Mouse (Mus musculus): Measurements from ENCODE around the gene Amigo2. TPM values are rescaled to one million over a fixed set of nuclear protein-coding genes. Genes with fewer than 3 reads are reported as not detected.

Amigo2 gene
- total RNA-seq (2012; rRNA removed) = not detected in 2 replicates
- polyA plus RNA-seq (2012; ENCODE audit: insufficient read depth in 1 of 2, insufficient read length in 2 of 2, low read depth in 1 of 2, low replicate concordance in 2 of 2, missing spikeins in 1 of 2) = not detected

- DNase-seq (ENCODE audit: low read depth, low spot score) = no peak
- no peak within 1 kb of the TSS for H3K4me3 ChIP-seq (ENCODE audit: control insufficient read depth in 1 of 2, insufficient read depth in 1 of 2, low read depth in 2 of 2, low read length in 2 of 2)
Measured at GRCm38 (mm10) chr15:97246911-97247790, at the start of gene Amigo2, which contains the start of gene Pced1b. Amigo2 (minus strand) TSS chr15:97247287. Pced1b (plus strand) TSS chr15:97247107.

GRCm38 (mm10) chr15:97291291-97292050 is 44.4 kb upstream of the Amigo2 start:
- TF ChIP-seq POLR2AphosphoS2 (IDR thresholded peaks at IDR 0.05; ENCODE audit: low read length) (no peak), USF2 (IDR thresholded peaks at IDR 0.05; ENCODE audit: borderline replicate concordance in 1 of 2, insufficient read depth in 1 of 2, low read depth in 1 of 2, low read length in 2 of 2) (no peak), GATA1 (IDR thresholded peaks at IDR 0.05; ENCODE audit: low read depth, low read length) (no peak), MYB (IDR thresholded peaks at IDR 0.05; ENCODE audit: low read depth, low read length) (no peak), ZKSCAN1 (IDR thresholded peaks at IDR 0.05; ENCODE audit: low read depth, low read length) (no peak), RAD21 (IDR thresholded peaks at IDR 0.05; ENCODE audit: low read depth, low read length) (no peak), MXI1 (IDR thresholded peaks at IDR 0.05; ENCODE audit: low read depth, low read length) (no peak), E2F4 (IDR thresholded peaks at IDR 0.05; ENCODE audit: borderline replicate concordance, low read depth, low read length) (no peak), NRF1 (IDR thresholded peaks at IDR 0.05; ENCODE audit: insufficient read depth, low read depth, low read length, poor library complexity, severe bottlenecking) (no peak), ZMIZ1 (IDR thresholded peaks at IDR 0.05; ENCODE audit: low read depth, low read length) (no peak), RCOR1 (IDR thresholded peaks at IDR 0.05; ENCODE audit: low read depth, low read length) (no peak), MYC (IDR thresholded peaks at IDR 0.05; ENCODE audit: low read depth, low read length) (no peak), ZC3H11A (IDR thresholded peaks at IDR 0.05; ENCODE audit: low read depth, low read length) (no peak), TBP (IDR thresholded peaks at IDR 0.05; ENCODE audit: low read depth, low read length) (no peak), CTCF (IDR thresholded peaks at IDR 0.05 in 2 of 3, conservative IDR thresholded peaks at IDR 0.05 in 1 of 3; ENCODE audit: control insufficient read depth in 1 of 3, insufficient read depth in 1 of 3, low read depth in 2 of 3, low read length in 3 of 3, poor library complexity in 1 of 3, severe bottlenecking in 1 of 3) (no peak), KAT2A (conservative IDR thresholded peaks at IDR 0.05; ENCODE audit: low read depth, low read length) (no peak), NELFE (IDR thresholded peaks at IDR 0.05; ENCODE audit: low read depth, low read length) (no peak), CHD2 (IDR thresholded peaks at IDR 0.05; ENCODE audit: low read length) (no peak), TAL1 (IDR thresholded peaks at IDR 0.05; ENCODE audit: low read length) (no peak), SIN3A (IDR thresholded peaks at IDR 0.05; ENCODE audit: low read length) (no peak)
- H3K27ac ChIP-seq (ENCODE audit: control insufficient read depth, low read depth, low read length) = no peak overlapping the region
- DNase-seq (ENCODE audit: low read depth, low spot score) = no peak

More at GRCm38 (mm10) chr15:97246911-97247790, at the start of gene Amigo2, which contains the start of gene Pced1b:
- Histone ChIP-seq H3K4me1 (ENCODE audit: control insufficient read depth in 1 of 2, insufficient read depth in 2 of 2, low read length in 2 of 2) (no peaks in the 10 kb centered on the region), H3K27me3 (ENCODE audit: control insufficient read depth in 1 of 2, insufficient read depth in 2 of 2, low read length in 2 of 2) (peaks cover 0 to 5% of the 10 kb centered on the region in 2 experiments; a peak in 1 of 4 replicates), H3K36me3 (ENCODE audit: control insufficient read depth in 1 of 2, insufficient read depth in 2 of 2, low read length in 2 of 2) (no peaks in the 10 kb centered on the region), H3K9ac (ENCODE audit: control insufficient read depth, low read depth, low read length, poor library complexity, severe bottlenecking) (no peak within 1 kb of the TSS), H3K79me2 (ENCODE audit: control insufficient read depth, insufficient read depth, low read length, poor library complexity) (no peaks in the 10 kb centered on the region), H3K9me3 (replicated peaks; ENCODE audit: insufficient read depth, low read length) (no peaks in the 10 kb centered on the region), H3K27ac (ENCODE audit: control insufficient read depth, low read depth, low read length) (no peak within 1 kb of the TSS)
- TF ChIP-seq GABPA (IDR thresholded peaks at IDR 0.05; ENCODE audit: low read depth, low read length) (no peak), TCF12 (IDR thresholded peaks at IDR 0.05; ENCODE audit: low read depth, low read length) (no peak), NELFE (IDR thresholded peaks at IDR 0.05; ENCODE audit: low read depth, low read length) (no peak), USF2 (IDR thresholded peaks at IDR 0.05; ENCODE audit: borderline replicate concordance in 1 of 2, insufficient read depth in 1 of 2, low read depth in 1 of 2, low read length in 2 of 2) (no peak), ZKSCAN1 (IDR thresholded peaks at IDR 0.05; ENCODE audit: low read depth, low read length) (no peak), RAD21 (IDR thresholded peaks at IDR 0.05; ENCODE audit: low read depth, low read length) (no peak), MAFK (IDR thresholded peaks at IDR 0.05; ENCODE audit: borderline replicate concordance, low read depth, low read length) (no peak), RCOR1 (IDR thresholded peaks at IDR 0.05; ENCODE audit: low read depth, low read length) (no peak), ETS1 (IDR thresholded peaks at IDR 0.05; ENCODE audit: low read depth, low read length) (no peak), MAZ (IDR thresholded peaks at IDR 0.05; ENCODE audit: low read depth, low read length) (no peak)

More at GRCm38 (mm10) chr15:97291291-97292050, 44.4 kb upstream of the Amigo2 start:
- Histone ChIP-seq H3K9ac (ENCODE audit: control insufficient read depth, low read depth, low read length, poor library complexity, severe bottlenecking) (no peak overlapping the region), H3K27me3 (ENCODE audit: control insufficient read depth in 1 of 2, insufficient read depth in 2 of 2, low read length in 2 of 2) (no peaks in the 10 kb centered on the region), H3K36me3 (ENCODE audit: control insufficient read depth in 1 of 2, insufficient read depth in 2 of 2, low read length in 2 of 2) (no peaks in the 10 kb centered on the region), H3K9me3 (replicated peaks; ENCODE audit: insufficient read depth, low read length) (no peaks in the 10 kb centered on the region), H3K79me2 (ENCODE audit: control insufficient read depth, insufficient read depth, low read length, poor library complexity) (no peaks in the 10 kb centered on the region), H3K4me3 (ENCODE audit: control insufficient read depth in 1 of 2, insufficient read depth in 1 of 2, low read depth in 2 of 2, low read length in 2 of 2) (no peak overlapping the region), H3K4me1 (ENCODE audit: control insufficient read depth in 1 of 2, insufficient read depth in 2 of 2, low read length in 2 of 2) (no peaks in the 10 kb centered on the region)

Measured in MEL (cell line).